Mouse (Mus musculus) CD4-positive helper T cell, adult 2 months (primary cell): ENCODE measurements at regions not wholly inside any gene's neighbourhood (a gene's known extent, or its start where the extent isn't known, plus 50 kb on each side); places are given as distances from the start of the nearest gene placed in this dataset.

ENCODE experiments used
- DNase-seq: peaks from one replicate; pipeline ENCODE4 v3.0.0-alpha.2; 2012; ENCODE audit warnings: low read depth, missing footprints, low spot score

DNA sequence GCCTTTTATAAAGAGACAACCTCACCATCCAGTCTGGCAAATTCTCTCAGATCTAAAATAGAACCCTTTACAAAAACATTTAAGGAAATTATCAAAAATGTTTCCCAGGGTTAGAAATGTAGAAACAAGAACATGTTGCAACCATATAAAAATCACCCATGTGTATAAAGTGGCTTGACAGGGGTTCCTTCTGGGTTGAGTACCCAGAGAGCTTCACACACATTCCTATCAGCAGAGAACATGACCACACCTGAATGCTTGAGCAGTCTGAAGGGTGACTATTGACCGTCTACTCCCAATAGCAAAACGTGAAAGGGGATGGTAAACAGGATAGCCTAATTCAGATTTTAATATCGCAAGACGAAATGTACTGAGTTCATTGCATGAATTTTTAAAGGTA is 57.8 kb upstream of the Zfand5 start:
- DNase-seq = no peak

DNA sequence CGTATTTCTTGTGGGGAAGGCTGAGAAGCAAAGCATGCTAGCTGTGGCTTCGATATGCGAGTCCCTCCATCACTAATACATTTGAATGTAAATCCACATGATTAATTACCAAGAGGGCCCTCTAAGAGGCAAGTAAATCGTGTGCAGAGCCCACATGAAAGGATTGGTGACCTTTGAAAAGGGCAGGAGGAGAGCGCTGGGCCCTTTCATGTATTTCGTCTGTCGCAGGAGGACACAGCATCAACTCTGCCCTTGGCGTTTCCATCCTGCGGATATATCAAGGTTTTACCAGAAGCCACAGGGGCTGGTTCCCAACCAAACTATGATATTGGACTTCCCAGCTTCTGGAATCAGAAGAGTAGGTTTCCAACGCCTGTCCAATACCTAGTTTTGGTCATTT is 78.6 kb upstream of the Zfand5 start:
- DNase-seq = no peak

DNA sequence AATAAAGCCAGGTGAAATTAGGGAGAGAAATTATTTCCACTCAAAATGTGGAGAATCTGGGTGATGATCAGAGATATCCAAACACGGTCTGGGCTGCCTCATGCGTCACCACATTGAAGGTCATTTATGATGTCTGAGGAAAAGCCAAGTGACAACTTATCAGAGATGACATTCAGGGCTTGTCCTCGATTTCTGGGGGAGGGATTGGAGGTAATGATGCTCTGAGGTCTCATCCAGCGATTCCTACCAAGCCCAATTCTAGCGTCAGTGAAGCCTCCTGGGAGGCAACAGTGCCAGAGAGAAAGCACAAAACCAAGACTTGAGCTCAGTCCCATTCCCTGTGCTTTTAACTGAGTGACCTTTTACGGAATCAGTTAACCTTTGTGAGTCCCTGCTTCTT is 79.5 kb upstream of the Zfand5 start:
- no peak for DNase-seq

DNA sequence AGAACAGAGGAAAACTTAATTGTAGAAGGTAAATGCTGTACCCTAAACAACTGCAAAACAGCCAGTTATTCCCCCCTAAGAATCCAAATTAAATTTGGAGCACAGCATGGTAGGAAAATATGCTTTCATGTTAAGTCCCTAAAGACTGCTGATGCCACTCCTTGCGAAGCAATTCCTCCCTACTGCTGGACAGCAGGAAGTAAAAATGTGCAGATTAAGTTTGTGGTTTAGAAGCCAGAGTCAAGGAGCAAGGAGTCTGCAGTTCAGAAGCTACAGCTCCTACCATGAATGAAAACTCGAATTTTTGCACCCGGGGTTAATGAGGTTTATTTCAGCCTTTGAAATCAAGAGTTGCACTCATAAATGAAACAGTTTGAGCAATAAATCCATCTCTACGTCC is 82.9 kb upstream of the Zfand5 start:
- no peak for DNase-seq

DNA sequence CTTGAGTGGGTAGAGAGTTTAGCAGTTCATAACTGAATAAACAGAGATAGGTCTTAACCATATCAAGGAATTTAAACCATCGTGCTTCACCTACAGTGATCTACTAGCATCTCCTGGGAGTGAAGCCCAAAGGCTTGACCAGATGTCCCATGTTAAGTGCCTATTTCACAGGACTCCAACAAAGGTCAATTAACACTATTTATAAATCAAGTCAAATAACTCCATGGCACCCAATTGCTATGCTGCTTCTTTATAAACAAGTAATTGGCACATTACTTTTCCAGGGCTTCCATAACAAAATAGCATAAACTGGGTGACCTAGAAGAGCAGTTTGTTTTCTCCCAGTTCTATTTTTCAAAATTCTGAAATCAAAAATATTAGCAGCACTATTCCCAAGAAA is 85.4 kb upstream of the Zfand5 start:
- DNase-seq = no peak

DNA sequence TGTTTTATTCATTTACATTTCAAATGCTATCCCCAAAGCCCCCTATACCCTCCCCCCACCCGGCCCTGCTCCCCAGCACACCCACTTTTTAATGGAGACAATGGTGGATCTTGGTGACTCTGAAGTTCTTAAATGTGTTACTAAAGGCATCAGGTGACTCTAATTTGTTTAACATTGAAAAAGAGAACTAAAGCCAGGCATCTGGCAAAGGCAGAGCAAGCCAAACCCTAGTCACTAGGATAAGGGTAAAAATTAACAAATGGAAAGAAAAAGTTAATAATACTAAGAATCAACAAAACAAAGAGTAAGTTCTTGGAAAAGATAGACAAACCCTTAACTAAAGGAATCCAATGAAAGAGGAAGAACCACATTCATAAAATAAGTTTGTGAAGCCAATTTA is 86.1 kb upstream of the Zfand5 start:
- DNase-seq = no peak

DNA sequence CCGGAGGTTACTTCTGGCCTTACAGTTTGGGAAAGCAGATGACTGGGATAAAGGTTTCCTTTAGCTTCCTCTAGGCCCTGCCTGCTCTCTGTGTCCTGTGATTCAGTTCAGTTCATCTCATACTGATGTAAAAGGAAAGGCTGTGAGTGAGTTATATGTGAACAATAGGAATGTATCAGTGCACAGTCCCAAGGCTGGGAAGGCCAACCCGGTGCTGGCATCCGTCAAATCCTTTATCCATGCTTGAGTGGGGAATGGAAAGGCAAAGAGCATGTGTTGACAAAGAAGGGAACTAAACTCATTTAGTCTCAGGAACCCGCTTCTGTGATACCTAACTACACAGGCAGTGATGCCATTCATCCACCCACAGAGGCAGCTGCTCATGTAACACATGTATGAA is 89.0 kb upstream of the Zfand5 start:
- DNase-seq = no peak

GRCm38 (mm10) chr19:21179886-21180285 is 92.2 kb upstream of the Zfand5 start:
- no peak for DNase-seq

GRCm38 (mm10) chr19:21175426-21175831 is 96.6 kb upstream of the Zfand5 start:
- DNase-seq = no peak

- DNase-seq = no peak
These were observed 97.4 kb upstream of the Zfand5 start for GRCm38 (mm10) chr19:21174636-21175035.

DNA sequence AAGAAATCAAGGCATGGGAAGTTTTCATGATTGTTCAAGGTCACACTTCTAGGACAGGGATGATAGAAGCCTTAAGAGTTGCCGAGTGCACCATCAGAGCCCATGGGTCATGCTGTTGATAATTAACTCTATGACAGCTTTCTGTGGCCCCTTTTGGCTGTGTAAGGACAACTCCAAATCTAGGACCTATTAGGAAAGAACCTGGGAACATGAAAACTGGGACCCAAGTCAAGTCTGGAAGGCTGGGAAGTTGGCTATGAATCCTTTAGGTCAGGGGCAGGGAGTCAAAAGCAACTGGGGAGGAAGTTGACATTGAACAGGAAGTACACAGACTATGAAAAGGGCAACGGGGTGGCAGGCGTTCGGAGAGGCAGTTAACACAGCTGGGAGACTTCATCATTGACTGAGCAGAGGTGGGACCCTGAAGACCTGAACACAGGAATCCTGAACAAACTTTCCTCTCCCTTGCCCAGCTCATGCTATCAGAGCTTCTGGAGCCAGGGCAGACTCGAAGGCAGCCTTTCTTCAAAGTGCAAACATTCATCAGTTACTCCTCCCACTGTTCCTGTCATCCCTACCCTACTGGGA is 98.1 kb upstream of the Zfand5 start:
- peak; percentile 7 for DNase-seq

DNA sequence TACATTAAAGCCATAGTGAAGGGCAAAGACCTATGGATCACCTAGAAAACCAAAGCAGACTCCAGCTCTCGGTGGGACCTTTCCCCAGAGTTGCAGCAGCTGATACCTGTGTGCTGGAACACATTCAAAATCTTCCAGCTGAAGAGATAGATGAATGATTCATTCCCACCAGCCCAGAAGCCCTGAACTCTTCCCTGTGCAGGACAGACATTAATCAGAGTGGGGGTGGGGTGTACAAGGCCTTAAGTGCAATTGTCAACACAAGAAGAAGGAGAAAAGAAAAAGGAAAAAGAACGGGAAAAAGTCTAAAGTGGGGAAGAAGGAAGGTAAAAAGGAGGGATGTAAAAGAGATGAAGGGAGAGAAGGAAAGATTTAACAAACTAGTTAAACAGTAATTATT is 100.9 kb upstream of the Zfand5 start:
- no peak for DNase-seq

DNA sequence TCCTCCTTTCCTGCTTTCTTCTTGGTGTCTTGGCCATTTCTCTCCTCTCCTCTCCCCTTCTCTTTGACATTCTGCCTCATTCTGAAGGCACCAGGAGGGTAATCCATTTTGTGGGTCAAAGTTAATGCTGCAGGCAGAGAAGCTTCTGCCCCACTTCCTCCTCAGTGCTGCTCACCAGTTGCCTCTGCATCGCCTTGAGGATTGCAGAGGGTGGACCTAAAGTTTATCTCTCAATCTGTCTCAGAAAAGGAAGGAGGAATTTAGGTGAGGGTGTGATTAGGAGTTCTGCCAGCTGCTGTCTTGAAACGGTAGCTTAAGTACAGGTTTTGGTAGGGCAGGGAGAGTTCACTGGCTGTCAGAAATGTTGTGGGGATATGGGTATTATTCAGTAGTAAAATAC is 101.3 kb upstream of the Zfand5 start:
- DNase-seq = no peak

DNA sequence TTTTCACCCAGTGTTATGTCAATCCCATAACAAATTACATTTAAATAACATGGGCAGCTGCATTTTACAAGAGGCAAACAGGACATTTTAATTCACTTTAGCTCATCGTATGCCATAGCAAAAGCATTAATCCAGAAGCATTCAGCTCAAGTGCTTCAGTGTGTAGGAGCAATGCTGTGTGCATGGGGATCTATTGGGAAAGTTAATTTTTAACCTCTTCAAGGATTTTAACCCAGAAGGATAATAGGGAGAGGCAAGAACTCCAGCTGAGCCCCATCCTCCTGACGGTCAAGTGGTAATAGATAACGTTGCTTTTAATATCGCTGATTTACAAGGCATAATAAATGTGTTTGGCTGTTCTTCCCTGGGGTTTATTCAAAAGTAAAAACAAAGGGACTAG is 105.1 kb upstream of the Zfand5 start:
- no peak for DNase-seq

DNA sequence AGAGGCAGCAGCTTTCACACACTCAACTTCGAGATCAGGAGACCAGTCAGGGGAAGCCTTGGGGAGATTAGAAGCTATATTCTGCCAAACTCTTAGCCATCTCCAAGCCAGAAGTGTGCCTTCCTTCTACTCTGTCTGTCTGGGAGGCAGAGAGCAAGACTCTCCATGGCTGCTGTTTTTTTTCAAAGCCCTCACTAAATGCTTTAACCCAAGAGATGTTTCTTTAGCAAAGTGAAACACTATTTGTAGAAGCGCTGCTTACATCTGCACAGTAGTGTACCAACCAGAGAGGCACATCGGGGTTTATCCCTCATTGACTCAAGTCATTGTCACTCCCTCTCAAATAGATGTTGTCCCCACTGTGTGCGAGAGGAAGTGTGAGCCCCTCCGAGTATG is 105.6 kb upstream of the Zfand5 start:
- DNase-seq = no peak

DNA sequence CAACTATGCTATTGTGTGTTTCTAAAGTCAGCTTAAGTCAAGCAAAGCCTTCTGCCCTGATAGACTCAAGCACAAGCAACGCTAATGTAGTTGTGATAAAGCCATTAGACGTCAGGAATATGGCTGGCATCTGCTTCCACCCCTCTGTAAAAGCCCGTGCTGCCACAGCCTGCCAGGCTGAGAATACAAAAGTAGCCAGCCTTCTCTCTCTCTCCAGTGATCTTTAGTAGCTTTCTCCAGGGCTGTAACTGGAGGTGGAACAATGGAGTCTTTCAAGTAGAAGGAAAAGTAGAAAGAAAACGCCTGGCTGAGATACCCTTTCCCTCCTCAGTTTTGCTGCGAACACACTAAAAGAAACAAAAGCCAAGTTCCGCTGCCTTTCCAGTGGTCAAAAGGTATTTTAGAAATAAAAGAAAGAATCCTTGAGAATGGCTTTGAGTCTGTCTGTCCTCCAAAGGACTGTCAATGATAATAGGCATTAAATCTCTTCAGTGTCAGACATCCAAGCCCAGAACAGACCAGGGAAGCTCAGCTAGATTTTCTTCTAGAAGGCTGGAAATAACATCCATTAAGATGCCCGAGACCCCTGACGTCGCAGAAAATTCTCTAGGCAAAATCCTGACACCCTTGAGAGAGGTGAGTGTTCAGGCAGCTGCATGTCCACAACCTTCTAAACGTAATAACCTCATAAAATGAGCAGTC is 106.2 kb upstream of the Zfand5 start:
- DNase-seq = no peak

GRCm38 (mm10) chr19:21163978-21164377 is 108.1 kb upstream of the Zfand5 start:
- DNase-seq = no peak

- DNase-seq = no peak
These were observed 111.1 kb upstream of the Zfand5 start for GRCm38 (mm10) chr19:21160946-21161345.

DNA sequence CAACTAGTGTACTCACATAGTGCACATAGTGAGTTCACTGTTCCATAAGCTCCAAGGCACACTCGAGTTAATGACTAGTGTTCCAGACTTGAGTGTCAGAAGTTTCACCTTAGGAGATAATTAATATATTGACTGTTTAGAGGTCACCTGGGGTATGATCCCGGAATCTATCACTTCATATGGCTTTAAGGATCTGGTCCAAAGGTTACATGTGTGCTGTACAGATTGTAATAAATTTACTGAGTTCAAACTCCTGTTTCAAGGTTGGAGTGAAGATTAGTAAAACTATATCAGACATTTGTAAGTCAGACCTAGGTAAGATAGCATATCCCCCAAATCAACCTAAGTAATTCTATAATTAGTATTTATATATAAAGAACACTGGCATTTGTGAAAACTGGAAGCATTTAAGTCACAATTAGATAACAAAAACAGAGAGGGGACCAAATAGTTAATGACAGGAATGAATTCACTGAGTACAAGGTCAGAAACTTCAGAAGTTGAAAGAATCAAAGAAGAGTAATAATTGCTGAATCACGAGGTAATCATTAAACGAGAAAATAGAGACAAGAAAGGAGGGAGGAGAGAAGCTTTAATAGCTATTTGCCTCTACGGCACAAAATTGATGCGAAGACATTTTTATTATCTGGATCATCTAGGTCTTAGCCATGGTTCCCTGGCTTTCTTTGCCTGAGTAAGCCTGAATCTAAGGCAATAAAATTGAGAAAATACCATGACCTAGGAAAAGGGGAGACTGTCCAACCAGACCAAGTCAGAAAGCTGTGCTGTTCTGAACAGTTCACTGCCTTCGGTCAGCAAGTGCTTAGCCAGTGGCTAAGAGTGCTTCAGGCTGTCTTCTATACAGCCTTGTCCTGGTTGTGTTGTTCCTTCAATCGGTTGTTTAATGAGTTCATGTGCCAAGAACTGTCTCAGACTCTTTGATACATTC is 112.6 kb upstream of the Zfand5 start:
- no peak for DNase-seq

GRCm38 (mm10) chr19:21154162-21154561 is 117.9 kb upstream of the Zfand5 start:
- DNase-seq = no peak

DNA sequence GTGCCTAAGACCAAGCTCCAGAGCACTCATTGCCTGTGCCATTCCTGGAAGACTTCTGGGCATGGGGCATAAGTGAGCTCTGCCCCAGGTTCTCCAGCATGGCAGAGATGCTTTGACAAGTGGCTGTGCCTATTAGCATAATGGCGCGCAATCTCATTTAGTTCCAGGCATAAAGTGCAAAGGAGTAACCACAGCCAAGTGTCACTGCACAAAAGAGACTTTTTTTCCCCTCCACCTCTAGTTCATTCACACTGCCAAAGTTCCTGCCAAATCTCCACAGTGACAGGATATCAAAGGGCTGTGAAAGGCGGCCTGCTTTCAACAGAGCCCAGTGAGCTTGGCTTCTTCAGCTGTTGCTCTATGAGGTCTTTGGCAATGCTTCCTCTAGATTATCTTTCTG is 120.1 kb upstream of the Zfand5 start:
- DNase-seq = no peak

DNA sequence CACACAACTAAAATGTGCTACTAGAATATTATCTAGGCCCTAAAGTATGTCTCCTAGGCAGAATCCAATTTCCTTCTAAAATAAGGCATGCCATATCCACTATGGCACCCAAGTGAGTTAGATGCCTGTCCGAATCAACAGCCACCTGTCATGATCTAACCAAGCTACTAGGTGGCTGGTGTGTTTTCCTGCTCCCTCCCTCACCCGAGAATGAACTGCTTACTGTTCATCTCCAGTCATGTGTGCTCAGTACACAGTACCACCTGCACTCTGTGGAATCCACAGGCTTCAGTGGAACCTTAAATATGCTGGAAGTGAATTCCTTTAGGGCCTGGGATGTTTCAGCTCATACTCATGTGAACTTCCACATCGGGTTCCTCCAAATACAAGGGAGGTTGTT is 121.2 kb upstream of the Zfand5 start:
- no peak for DNase-seq

- DNase-seq = no peak
These were observed 121.8 kb upstream of the Zfand5 start for GRCm38 (mm10) chr19:21150241-21150640.
